In the genomic region with DNA sequence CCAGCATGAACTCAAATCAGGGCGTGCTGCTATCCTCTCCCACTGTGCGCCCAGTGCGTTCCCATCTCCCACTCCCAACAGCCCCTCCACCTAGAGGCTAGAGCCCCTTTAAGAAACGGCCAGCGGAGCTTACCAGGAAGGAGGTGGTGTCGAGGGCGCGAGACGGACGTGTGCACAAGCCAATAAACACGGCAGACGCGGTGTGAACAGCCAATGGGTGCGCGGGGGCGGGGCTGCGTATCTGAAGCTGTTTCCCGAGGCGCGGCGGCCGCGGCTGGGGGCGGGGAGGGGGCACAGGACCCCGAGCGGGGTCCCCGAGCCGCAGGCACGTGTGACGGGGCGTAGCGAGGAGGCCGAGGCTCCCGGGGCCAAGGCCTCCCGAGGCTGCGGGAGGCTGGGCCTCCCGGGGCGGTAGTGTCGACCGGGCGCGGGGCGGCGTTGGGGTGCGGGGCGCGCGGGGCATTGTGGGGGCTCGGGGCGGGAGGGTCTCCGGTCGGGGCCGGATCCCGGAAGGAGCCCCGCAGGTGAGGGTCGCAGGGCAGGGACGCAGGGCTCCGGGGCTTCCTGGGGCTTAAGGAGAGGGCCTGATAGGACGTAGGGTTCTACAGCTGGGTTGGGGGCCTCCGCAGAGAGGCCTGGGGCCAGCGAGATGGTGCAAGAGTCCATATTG, we compare ENCODE assay signal across 8 mouse cellular contexts. TPM values are rescaled to one million over a fixed set of nuclear protein-coding genes. Genes with fewer than 3 reads are reported as not detected.
DNase-seq lines count a peak whose midpoint lies in the region; ATAC-seq and TF ChIP-seq lines count a peak whose summit lies in the region.

Gene Fkbp8 (plus strand): TSS at position 213 of the 670 bp plus-strand sequence.
Gene Kxd1 (minus strand): TSS at position 445 of the 670 bp plus-strand sequence.

- H3K9ac ChIP-seq in heart, embryonic 14.5 days (ENCODE audit: low read length), result peak within 1 kb of the TSS; percentile 96
- H3K9ac ChIP-seq in liver, embryonic 14.5 days (replicated peaks), result peak within 1 kb of the TSS; percentile 96
- H3K9ac ChIP-seq in neural tube, embryonic 11.5 days (ENCODE audit: low read length), result peak within 1 kb of the TSS; percentile 95
- peak within 1 kb of the TSS; percentile 91 for H3K9ac ChIP-seq in stomach, postnatal 0 days (ENCODE audit: low read length)

- H3K36me3 ChIP-seq in heart, embryonic 14.5 days (ENCODE audit: control insufficient read depth, insufficient read depth, low read length), result peaks cover 32% of the 10 kb centered on the region
- H3K36me3 ChIP-seq in liver, embryonic 14.5 days (replicated peaks; ENCODE audit: control insufficient read depth, insufficient read depth, low read depth), result peaks cover 15% of the 10 kb centered on the region
- peaks cover 7% of the 10 kb centered on the region for H3K36me3 ChIP-seq in neural tube, embryonic 11.5 days (ENCODE audit: control insufficient read depth, insufficient read depth, low read length)
- H3K36me3 ChIP-seq in stomach, postnatal 0 days (ENCODE audit: control insufficient read depth, insufficient read depth, low read length), result peaks cover 12% of the 10 kb centered on the region

- DNase-seq in CD4-positive, CD25-positive, alpha-beta regulatory T cell, adult 2 months (ENCODE audit: low read depth, low spot score), result peak; percentile 97
- DNase-seq in fibroblast of lung, adult 2 months (ENCODE audit: low read depth), result peak; percentile 90
- peak; percentile 99 for DNase-seq in kidney, postnatal 25 days
- DNase-seq in liver, embryonic 14.5 days (ENCODE audit: low read depth in 3 of 3, low spot score in 3 of 3), result peak; percentile 86 to 91 (median 87)
- DNase-seq in neural tube, embryonic 11.5 days (ENCODE audit: low spot score), result peak; percentile 97
- peak; percentile 96 for DNase-seq in stomach, postnatal 0 days (ENCODE audit: low spot score)

- ATAC-seq in heart, embryonic 14.5 days (ENCODE audit: insufficient number of reproducible peaks, insufficient read depth, low FRiP score, low read depth), result peak; percentile 88
- ATAC-seq in liver, embryonic 14.5 days (ENCODE audit: insufficient read depth), result peak; percentile 78
- peak; percentile 89 for ATAC-seq in neural tube, embryonic 11.5 days (ENCODE audit: insufficient read depth, low FRiP score, low TSS enrichment)
- peak; percentile 83 for ATAC-seq in stomach, postnatal 0 days (ENCODE audit: low FRiP score, low TSS enrichment)

- H3K27ac ChIP-seq in brown adipose tissue, adult 24 weeks (replicated peaks; ENCODE audit: low read depth, low read length), result peak within 1 kb of the TSS; percentile 82
- peak within 1 kb of the TSS; percentile 18 to 90 for H3K27ac ChIP-seq in heart, embryonic 14.5 days (replicated peaks in 1 of 2; ENCODE audit: control insufficient read depth in 1 of 2, insufficient read depth in 1 of 2, low read depth in 2 of 2, low read length in 2 of 2)
- peak within 1 kb of the TSS; percentile 75 for H3K27ac ChIP-seq in liver, embryonic 14.5 days
- H3K27ac ChIP-seq in neural tube, embryonic 11.5 days (ENCODE audit: low read depth, low read length), result peak within 1 kb of the TSS; percentile 82
- H3K27ac ChIP-seq in stomach, postnatal 0 days (replicated peaks), result peak within 1 kb of the TSS; percentile 92

- TF ChIP-seq EP300 in liver, embryonic 14.5 days (IDR thresholded peaks at IDR 0.05; ENCODE audit: low read depth), result peak; percentile 51; the same call in 1 of the 2 replicates
- no peak for TF ChIP-seq EP300 in stomach, postnatal 0 days (optimal IDR thresholded peaks at IDR 0.05)

- H3K4me2 ChIP-seq in heart, embryonic 14.5 days (ENCODE audit: low read length), result peak within 1 kb of the TSS; percentile 88
- peak within 1 kb of the TSS; percentile 85 for H3K4me2 ChIP-seq in liver, embryonic 14.5 days (ENCODE audit: low read depth)
- H3K4me2 ChIP-seq in neural tube, embryonic 11.5 days (ENCODE audit: low read depth), result peak within 1 kb of the TSS; percentile 59
- peak within 1 kb of the TSS; percentile 76 for H3K4me2 ChIP-seq in stomach, postnatal 0 days (replicated peaks; ENCODE audit: low read depth)

- H3K27me3 ChIP-seq in heart, embryonic 14.5 days (ENCODE audit: control insufficient read depth, insufficient read depth, low read length), result no peaks in the 10 kb centered on the region
- no peaks in the 10 kb centered on the region for H3K27me3 ChIP-seq in liver, embryonic 14.5 days (ENCODE audit: control insufficient read depth, insufficient read depth, low read length)
- H3K27me3 ChIP-seq in neural tube, embryonic 11.5 days (ENCODE audit: control insufficient read depth, insufficient read depth, low read length), result no peaks in the 10 kb centered on the region
- H3K27me3 ChIP-seq in stomach, postnatal 0 days (ENCODE audit: control insufficient read depth, insufficient read depth, low read length), result no peaks in the 10 kb centered on the region

- no peaks in the 10 kb centered on the region for H3K9me3 ChIP-seq in heart, embryonic 14.5 days (ENCODE audit: control insufficient read depth, low read length)
- no peaks in the 10 kb centered on the region for H3K9me3 ChIP-seq in liver, embryonic 14.5 days (ENCODE audit: control insufficient read depth, low read length)
- no peaks in the 10 kb centered on the region for H3K9me3 ChIP-seq in neural tube, embryonic 11.5 days (ENCODE audit: control insufficient read depth, low read length)
- no peaks in the 10 kb centered on the region for H3K9me3 ChIP-seq in stomach, postnatal 0 days (ENCODE audit: control insufficient read depth, low read length)

- under 1% methylated on average over 61 of the region's 61 CpGs for WGBS in heart, embryonic 14.5 days
- WGBS in liver, embryonic 14.5 days (ENCODE audit: insufficient replicate concordance), result under 1% methylated on average over 61 of the region's 61 CpGs
- WGBS in neural tube, embryonic 11.5 days, result under 1% methylated on average over 37 of the region's 61 CpGs
- WGBS in stomach, postnatal 0 days, result under 1% methylated on average over 35 of the region's 61 CpGs

- peak; percentile 28; the same call in 1 of the 2 replicates for TF ChIP-seq CTCF in liver, embryonic 14.5 days (IDR thresholded peaks at IDR 0.05; ENCODE audit: low read depth)
- TF ChIP-seq CTCF in stomach, postnatal 0 days (IDR thresholded peaks at IDR 0.05; ENCODE audit: low read depth), result peak; percentile 39

- H3K4me3 ChIP-seq in brown adipose tissue, adult 24 weeks (ENCODE audit: insufficient read depth, low read depth, low read length), result peak within 1 kb of the TSS; percentile 85
- peak within 1 kb of the TSS; percentile 70 to 92 for H3K4me3 ChIP-seq in heart, embryonic 14.5 days (ENCODE audit: control insufficient read depth in 1 of 2, insufficient read depth in 1 of 2, low read depth in 1 of 2, low read length in 2 of 2)
- H3K4me3 ChIP-seq in liver, embryonic 14.5 days (ENCODE audit: insufficient read depth in 1 of 2, low read depth in 2 of 2, low read length in 2 of 2), result peak within 1 kb of the TSS; percentile 89 to 100
- H3K4me3 ChIP-seq in neural tube, embryonic 11.5 days (ENCODE audit: low read depth, low read length), result peak within 1 kb of the TSS; percentile 93
- peak within 1 kb of the TSS; percentile 86 for H3K4me3 ChIP-seq in stomach, postnatal 0 days (ENCODE audit: low read depth, low read length)

- H3K4me1 ChIP-seq in brown adipose tissue, adult 24 weeks (ENCODE audit: control insufficient read depth, insufficient read depth, insufficient read length, low read length), result peaks cover 10% of the 10 kb centered on the region
- H3K4me1 ChIP-seq in heart, embryonic 14.5 days (ENCODE audit: control insufficient read depth in 2 of 2, insufficient read depth in 2 of 2, low read length in 2 of 2), result peaks cover 4 to 21% of the 10 kb centered on the region in 2 experiments; a peak in 3 of 4 replicates
- peaks cover 31 to 39% of the 10 kb centered on the region in 2 experiments for H3K4me1 ChIP-seq in liver, embryonic 14.5 days (replicated peaks; ENCODE audit: control insufficient read depth in 2 of 2, insufficient read depth in 2 of 2, low read length in 1 of 2)
- peaks cover 11% of the 10 kb centered on the region; the same call in 1 of the 2 replicates for H3K4me1 ChIP-seq in neural tube, embryonic 11.5 days (ENCODE audit: control insufficient read depth, insufficient read depth, low read length)
- H3K4me1 ChIP-seq in stomach, postnatal 0 days (replicated peaks; ENCODE audit: control insufficient read depth, insufficient read depth), result peaks cover 5% of the 10 kb centered on the region

RNA-seq across cellular contexts. Expression of gene Fkbp8, which starts in this region (rescaled TPM):
- polyA plus RNA-seq in brown adipose tissue, adult 24 weeks (2012; ENCODE audit: insufficient read depth, insufficient read length, missing spikeins), result 90.9 and 113 TPM in 2 replicates
- polyA plus RNA-seq in heart, embryonic 14.5 days (2014; fragmentation: Nextera tagmentation; extraction: Ambion mirVana), result 189 and 209 TPM in 2 replicates
- polyA plus RNA-seq in liver, embryonic 14.5 days (2012; rRNA removed), result 140 and 149 TPM in 2 replicates
- 114 and 135 TPM in 2 replicates for polyA plus RNA-seq in liver, embryonic 14.5 days (2014; fragmentation: Nextera tagmentation; extraction: Ambion mirVana)
- 243 and 252 TPM in 2 replicates for polyA plus RNA-seq in neural tube, embryonic 11.5 days (2014; fragmentation: Nextera tagmentation; extraction: Ambion mirVana)
- polyA plus RNA-seq in stomach, postnatal 0 days (2015; fragmentation: Nextera tagmentation; extraction: Ambion mirVana), result 179 and 188 TPM in 2 replicates

RNA-seq across cellular contexts. Expression of gene Kxd1, which starts in this region (rescaled TPM):
- polyA plus RNA-seq in brown adipose tissue, adult 24 weeks (2012; ENCODE audit: insufficient read depth, insufficient read length, missing spikeins), result 106 and 116 TPM in 2 replicates
- polyA plus RNA-seq in heart, embryonic 14.5 days (2014; fragmentation: Nextera tagmentation; extraction: Ambion mirVana), result 79.3 and 85.7 TPM in 2 replicates
- 28.9 and 30.8 TPM in 2 replicates for polyA plus RNA-seq in liver, embryonic 14.5 days (2012; rRNA removed)
- polyA plus RNA-seq in liver, embryonic 14.5 days (2014; fragmentation: Nextera tagmentation; extraction: Ambion mirVana), result 32.6 and 33.3 TPM in 2 replicates
- 49.8 and 53.8 TPM in 2 replicates for polyA plus RNA-seq in neural tube, embryonic 11.5 days (2014; fragmentation: Nextera tagmentation; extraction: Ambion mirVana)
- 47.1 and 54.6 TPM in 2 replicates for polyA plus RNA-seq in stomach, postnatal 0 days (2015; fragmentation: Nextera tagmentation; extraction: Ambion mirVana)

Comparison
In these comparisons a context has a peak if more than half of its experiments do, and no peak if none do; other contexts are left out.
1. Peak in every context shown above with its lines: DNase-seq, ATAC-seq, H3K4me3 ChIP-seq and H3K27ac ChIP-seq.